ENCODE assay signal across 17 mouse cellular contexts in the genomic region with DNA sequence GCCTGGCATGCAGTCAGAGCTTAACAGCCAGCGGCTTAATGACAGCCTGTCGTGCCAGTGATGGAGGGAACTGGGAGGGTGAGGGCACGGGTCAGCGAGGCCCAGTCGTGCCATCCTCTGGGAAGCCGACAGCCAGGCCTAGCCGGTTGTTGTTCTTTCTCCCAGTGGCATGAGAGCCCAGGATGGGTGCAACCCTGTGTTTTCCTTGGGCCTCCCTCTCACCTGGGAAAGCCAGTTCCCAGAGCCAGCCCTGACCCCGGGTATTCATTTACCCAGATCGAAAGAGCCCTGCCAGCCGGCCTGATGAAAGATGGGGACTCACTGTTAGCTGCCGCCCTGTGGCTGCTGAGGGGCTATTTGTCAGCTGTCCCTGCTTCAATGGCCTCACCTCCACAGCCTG. TPM values are rescaled to one million over a fixed set of nuclear protein-coding genes. Genes with fewer than 3 reads are reported as not detected.
DNase-seq lines count a peak whose midpoint lies in the region; ATAC-seq and TF ChIP-seq lines count a peak whose summit lies in the region.
"Had no signal": no experiment of that assay in that cellular context is flagged by ENCODE, and none has a peak within 500 bp of the region (broad histone marks: within the 10 kb centered on the region; RNA-seq: fewer than 3 reads in every experiment).

No protein-coding gene starts in this region.

- H3K9me3 ChIP-seq in liver, embryonic 12.5 days (replicated peaks): no peaks in the 10 kb centered on the region
- H3K9me3 ChIP-seq in hindbrain, embryonic 12.5 days (replicated peaks): no peaks in the 10 kb centered on the region
- H3K9me3 ChIP-seq in kidney, embryonic 15.5 days (replicated peaks): no peaks in the 10 kb centered on the region
- no peaks in the 10 kb centered on the region for H3K9me3 ChIP-seq in neural tube, embryonic 13.5 days
- H3K9me3 ChIP-seq: embryonic facial prominence, embryonic 15.5 days; G1E; liver, embryonic 15.5 days; stomach, embryonic 15.5 days had no signal

- H3K27ac ChIP-seq in liver, adult 2 months (replicated peaks; ENCODE audit: insufficient read depth, low read depth, low read length): no peak overlapping the region
- H3K27ac ChIP-seq in liver, embryonic 12.5 days: no peak overlapping the region
- 0 out of 2 replicates have a peak overlapping the region, but pooled peaks have one; percentile 9 for H3K27ac ChIP-seq in hindbrain, embryonic 12.5 days
- peak overlapping the region; percentile 63 for H3K27ac ChIP-seq in kidney, embryonic 15.5 days
- 0 out of 2 replicates have a peak overlapping the region, but pooled peaks have one; percentile 13 for H3K27ac ChIP-seq in neural tube, embryonic 13.5 days (replicated peaks)
- H3K27ac ChIP-seq in thymus, adult 2 months (ENCODE audit: control insufficient read depth, insufficient read depth, low read length): no peak overlapping the region
- H3K27ac ChIP-seq: embryonic facial prominence, embryonic 15.5 days; liver, embryonic 15.5 days; macrophage; stomach, embryonic 15.5 days had no signal

- DNase-seq in liver, adult 2 months (ENCODE audit: extremely low read depth, low read depth, low spot score): peak; percentile 5
- no peak for DNase-seq in thymus, adult 2 months
- no peak for DNase-seq in heart, adult 18-20 months
- no peak for DNase-seq in heart, postnatal 4 days
- DNase-seq: heart, postnatal 10 days had no signal

- no peak overlapping the region for H3K9ac ChIP-seq in liver, adult 2 months (ENCODE audit: low read depth, low read length)
- H3K9ac ChIP-seq in liver, embryonic 12.5 days: no peak overlapping the region
- H3K9ac ChIP-seq in hindbrain, embryonic 12.5 days: no peak overlapping the region
- no peak overlapping the region for H3K9ac ChIP-seq in kidney, embryonic 15.5 days
- H3K9ac ChIP-seq in neural tube, embryonic 13.5 days: peak overlapping the region; percentile 32; the same call in 1 of the 2 replicates
- H3K9ac ChIP-seq: embryonic facial prominence, embryonic 15.5 days; liver, embryonic 15.5 days; stomach, embryonic 15.5 days had no signal

- 37% methylated on average over 11 of the region's 11 CpGs for WGBS in liver, adult 2 months
- 65% methylated on average over 11 of the region's 11 CpGs for WGBS in liver, embryonic 12.5 days (ENCODE audit: insufficient replicate concordance)
- 47% methylated on average over 11 of the region's 11 CpGs for WGBS in hindbrain, embryonic 12.5 days
- WGBS in kidney, embryonic 15.5 days: 26% methylated on average over 11 of the region's 11 CpGs
- 38% methylated on average over 11 of the region's 11 CpGs for WGBS in neural tube, embryonic 13.5 days
- 86% methylated on average over 11 of the region's 11 CpGs for WGBS in thymus, adult 2 months

- ATAC-seq in liver, embryonic 12.5 days: no peak
- ATAC-seq in hindbrain, embryonic 12.5 days (ENCODE audit: low FRiP score): no peak
- ATAC-seq in kidney, embryonic 15.5 days (replicated peaks; ENCODE audit: low FRiP score): peak; percentile 68
- no peak for ATAC-seq in neural tube, embryonic 13.5 days (ENCODE audit: low read depth)

- H3K4me2 ChIP-seq in liver, embryonic 12.5 days: no peak overlapping the region
- no peak overlapping the region for H3K4me2 ChIP-seq in hindbrain, embryonic 12.5 days (replicated peaks)
- H3K4me2 ChIP-seq in kidney, embryonic 15.5 days: no peak overlapping the region
- H3K4me2 ChIP-seq in neural tube, embryonic 13.5 days: no peak overlapping the region
- H3K4me2 ChIP-seq: embryonic facial prominence, embryonic 15.5 days; liver, embryonic 15.5 days; stomach, embryonic 15.5 days had no signal

- H3K4me3 ChIP-seq in liver, adult 2 months (ENCODE audit: insufficient read depth, low read depth, low read length): no peak overlapping the region
- no peak overlapping the region for H3K4me3 ChIP-seq in liver, embryonic 12.5 days
- no peak overlapping the region for H3K4me3 ChIP-seq in hindbrain, embryonic 12.5 days
- no peak overlapping the region for H3K4me3 ChIP-seq in kidney, embryonic 15.5 days (replicated peaks)
- no peak overlapping the region for H3K4me3 ChIP-seq in neural tube, embryonic 13.5 days
- no peak overlapping the region for H3K4me3 ChIP-seq in thymus, adult 2 months (ENCODE audit: control insufficient read depth, insufficient read depth, low read length)
- H3K4me3 ChIP-seq: embryonic facial prominence, embryonic 15.5 days; liver, embryonic 15.5 days; myocyte; stomach, embryonic 15.5 days had no signal

- no peaks in the 10 kb centered on the region for H3K36me3 ChIP-seq in liver, adult 2 months (ENCODE audit: control insufficient read depth, insufficient read depth, low read length)
- H3K36me3 ChIP-seq in liver, embryonic 12.5 days: no peaks in the 10 kb centered on the region
- peaks cover 6% of the 10 kb centered on the region; the same call in 1 of the 2 replicates for H3K36me3 ChIP-seq in hindbrain, embryonic 12.5 days
- no peaks in the 10 kb centered on the region for H3K36me3 ChIP-seq in kidney, embryonic 15.5 days
- no peaks in the 10 kb centered on the region for H3K36me3 ChIP-seq in neural tube, embryonic 13.5 days
- no peaks in the 10 kb centered on the region for H3K36me3 ChIP-seq in thymus, adult 2 months (ENCODE audit: control insufficient read depth, insufficient read depth, low read length)
- H3K36me3 ChIP-seq: embryonic facial prominence, embryonic 15.5 days; G1E; liver, embryonic 15.5 days; stomach, embryonic 15.5 days had no signal

- H3K27me3 ChIP-seq in liver, adult 2 months (ENCODE audit: control insufficient read depth, insufficient read depth, low read length): no peaks in the 10 kb centered on the region
- peaks cover 27% of the 10 kb centered on the region for H3K27me3 ChIP-seq in liver, embryonic 12.5 days (replicated peaks)
- no peaks in the 10 kb centered on the region for H3K27me3 ChIP-seq in hindbrain, embryonic 12.5 days
- H3K27me3 ChIP-seq in kidney, embryonic 15.5 days: no peaks in the 10 kb centered on the region
- no peaks in the 10 kb centered on the region for H3K27me3 ChIP-seq in neural tube, embryonic 13.5 days
- no peaks in the 10 kb centered on the region for H3K27me3 ChIP-seq in thymus, adult 2 months (ENCODE audit: control insufficient read depth, insufficient read depth, low read length)
- H3K27me3 ChIP-seq: embryonic facial prominence, embryonic 15.5 days; stomach, embryonic 15.5 days had no signal

- no peaks in the 10 kb centered on the region for H3K4me1 ChIP-seq in liver, adult 2 months (ENCODE audit: control insufficient read depth, insufficient read depth, low read length)
- no peaks in the 10 kb centered on the region for H3K4me1 ChIP-seq in liver, embryonic 12.5 days
- H3K4me1 ChIP-seq in hindbrain, embryonic 12.5 days: peaks cover 18% of the 10 kb centered on the region
- peaks cover 66% of the 10 kb centered on the region for H3K4me1 ChIP-seq in kidney, embryonic 15.5 days
- peaks cover 26% of the 10 kb centered on the region for H3K4me1 ChIP-seq in neural tube, embryonic 13.5 days (replicated peaks)
- H3K4me1 ChIP-seq in thymus, adult 2 months (replicated peaks; ENCODE audit: control insufficient read depth, insufficient read depth, low read length): no peaks in the 10 kb centered on the region
- H3K4me1 ChIP-seq: liver, embryonic 15.5 days had no signal

- H3K79me2 ChIP-seq in liver, adult 2 months (ENCODE audit: control insufficient read depth, insufficient read depth, low read length): no peaks in the 10 kb centered on the region

- TF ChIP-seq POLR2A in liver, adult 2 months (IDR thresholded peaks at IDR 0.05; ENCODE audit: extremely low read depth, insufficient read depth, low read length): no peak
- TF ChIP-seq POLR2A in thymus, adult 2 months (IDR thresholded peaks at IDR 0.05; ENCODE audit: control insufficient read depth, extremely low read depth, insufficient read depth, low read length, poor library complexity): no peak

- TF ChIP-seq CTCF in liver, adult 2 months (IDR thresholded peaks at IDR 0.05; ENCODE audit: low read depth, low read length): no peak
- no peak for TF ChIP-seq CTCF in thymus, adult 2 months (IDR thresholded peaks at IDR 0.05; ENCODE audit: borderline replicate concordance, control insufficient read depth, extremely low read depth, insufficient read depth, low read length, poor library complexity)

RNA-seq across cellular contexts. Expression of gene 7530416G11Rik, which starts 35.1 kb away (rescaled TPM):
- not detected in 2 replicates for total RNA-seq in liver, adult 2 months (2014; rRNA removed)
- polyA plus RNA-seq in liver, adult 2 months (2012; rRNA removed): not detected in 2 replicates
- not detected in 2 replicates for polyA plus RNA-seq in liver, embryonic 12.5 days (2016; fragmentation: Nextera tagmentation; extraction: Ambion mirVana)
- not detected in 2 replicates for polyA plus RNA-seq in hindbrain, embryonic 12.5 days (2016; fragmentation: Nextera tagmentation; extraction: Ambion mirVana)
- not detected in 2 replicates for polyA plus RNA-seq in kidney, embryonic 15.5 days (2015; fragmentation: Nextera tagmentation; extraction: Ambion mirVana)
- polyA plus RNA-seq in neural tube, embryonic 13.5 days (2015; fragmentation: Nextera tagmentation; extraction: Ambion mirVana): not detected in 2 replicates
- polyA plus RNA-seq in thymus, adult 2 months (2012; rRNA removed): not detected in 2 replicates
- not detected for total RNA-seq in heart, adult 18-20 months (2021)
- total RNA-seq in heart, postnatal 4 days (2021): not detected
- total RNA-seq: G1E; granulocyte monocyte progenitor cell, adult 5-6 weeks; heart, postnatal 10 days; left cerebral cortex, postnatal 10 days had no signal
- polyA plus RNA-seq: embryonic facial prominence, embryonic 15.5 days; G1E; liver, embryonic 15.5 days; macrophage; myocyte; stomach, embryonic 15.5 days had no signal

RNA-seq across cellular contexts. Expression of gene Wnt7b, which starts 44.1 kb away (rescaled TPM):
- total RNA-seq in liver, adult 2 months (2014; rRNA removed): 0.07 and 0.09 TPM in 2 replicates
- polyA plus RNA-seq in liver, adult 2 months (2012; rRNA removed): 0.06 and 0.12 TPM in 2 replicates
- 0.38 and 0.56 TPM in 2 replicates for polyA plus RNA-seq in liver, embryonic 12.5 days (2016; fragmentation: Nextera tagmentation; extraction: Ambion mirVana)
- 78.3 and 79.5 TPM in 2 replicates for polyA plus RNA-seq in hindbrain, embryonic 12.5 days (2016; fragmentation: Nextera tagmentation; extraction: Ambion mirVana)
- 16.3 and 16.8 TPM in 2 replicates for polyA plus RNA-seq in kidney, embryonic 15.5 days (2015; fragmentation: Nextera tagmentation; extraction: Ambion mirVana)
- polyA plus RNA-seq in neural tube, embryonic 13.5 days (2015; fragmentation: Nextera tagmentation; extraction: Ambion mirVana): 34.2 and 37.7 TPM in 2 replicates
- polyA plus RNA-seq in thymus, adult 2 months (2012; rRNA removed): 3.4 and 3.8 TPM in 2 replicates
- under 1 TPM; 0.10 to 0.28 TPM for total RNA-seq in heart, adult 18-20 months (2021)
- under 1 TPM; 0.21 to 0.27 TPM for total RNA-seq in heart, postnatal 4 days (2021)
- total RNA-seq: granulocyte monocyte progenitor cell, adult 5-6 weeks had no signal
- polyA plus RNA-seq: G1E, macrophage had no signal

Comparison
In these comparisons a context has a peak if more than half of its experiments do, and no peak if none do; other contexts are left out.
1. H3K27ac ChIP-seq: peak in hindbrain, embryonic 12.5 days (single experiment), kidney, embryonic 15.5 days (single experiment) and neural tube, embryonic 13.5 days (single experiment); none in liver, adult 2 months (single experiment), liver, embryonic 12.5 days (single experiment) and thymus, adult 2 months (single experiment).